16 mouse cellular contexts compared by ENCODE assay signal in genomic region chr5:33147691-33148090, GRCm38 (mm10). TPM values are rescaled to one million over a fixed set of nuclear protein-coding genes. Genes with fewer than 3 reads are reported as not detected.
DNase-seq lines count a peak whose midpoint lies in the region; ATAC-seq and TF ChIP-seq lines count a peak whose summit lies in the region.
"Had no signal": no experiment of that assay in that cellular context is flagged by ENCODE, and none has a peak within 500 bp of the region (broad histone marks: within the 10 kb centered on the region; RNA-seq: fewer than 3 reads in every experiment).

No protein-coding gene starts in this region.

- no peak for TF ChIP-seq POLR2A in liver, adult 2 months (IDR thresholded peaks at IDR 0.05; ENCODE audit: extremely low read depth, insufficient read depth, low read length)

- no peaks in the 10 kb centered on the region for H3K79me2 ChIP-seq in liver, adult 2 months (ENCODE audit: control insufficient read depth, insufficient read depth, low read length)

- no peak for TF ChIP-seq CTCF in liver, adult 2 months (IDR thresholded peaks at IDR 0.05; ENCODE audit: low read depth, low read length)

- no peaks in the 10 kb centered on the region for H3K27me3 ChIP-seq in forebrain, embryonic 14.5 days (replicated peaks; ENCODE audit: control insufficient read depth, insufficient read depth, low read length)
- no peaks in the 10 kb centered on the region for H3K27me3 ChIP-seq in forebrain, embryonic 16.5 days (replicated peaks; ENCODE audit: control insufficient read depth, insufficient read depth, low read length)
- no peaks in the 10 kb centered on the region for H3K27me3 ChIP-seq in liver, adult 2 months (ENCODE audit: control insufficient read depth, insufficient read depth, low read length)
- H3K27me3 ChIP-seq: limb, embryonic 15.5 days; neural tube, embryonic 15.5 days; stomach, embryonic 15.5 days had no signal

- WGBS in forebrain, embryonic 14.5 days: 79% methylated on average over 6 of the region's 6 CpGs
- 64% methylated on average over 6 of the region's 6 CpGs for WGBS in forebrain, embryonic 16.5 days
- 31% methylated on average over 6 of the region's 6 CpGs for WGBS in liver, adult 2 months

- no peak for ATAC-seq in forebrain, embryonic 14.5 days
- no peak for ATAC-seq in forebrain, embryonic 16.5 days
- ATAC-seq: midbrain, embryonic 16.5 days had no signal

- no peaks in the 10 kb centered on the region for H3K4me1 ChIP-seq in forebrain, embryonic 14.5 days (ENCODE audit: control insufficient read depth, insufficient read depth, low read length)
- H3K4me1 ChIP-seq in forebrain, embryonic 16.5 days (replicated peaks; ENCODE audit: control insufficient read depth, insufficient read depth, low read length): no peaks in the 10 kb centered on the region
- H3K4me1 ChIP-seq in liver, adult 2 months (ENCODE audit: control insufficient read depth, insufficient read depth, low read length): peaks cover 6% of the 10 kb centered on the region
- H3K4me1 ChIP-seq: limb, embryonic 15.5 days; neural tube, embryonic 15.5 days; stomach, embryonic 15.5 days had no signal

- no peak overlapping the region for H3K9ac ChIP-seq in forebrain, embryonic 14.5 days (ENCODE audit: low read length)
- no peak overlapping the region for H3K9ac ChIP-seq in forebrain, embryonic 16.5 days (replicated peaks; ENCODE audit: low read depth, low read length)
- no peak overlapping the region for H3K9ac ChIP-seq in liver, adult 2 months (ENCODE audit: low read depth, low read length)
- H3K9ac ChIP-seq: hindbrain, embryonic 14.5 days; limb, embryonic 15.5 days; neural tube, embryonic 15.5 days; stomach, embryonic 15.5 days had no signal

- H3K4me2 ChIP-seq in forebrain, embryonic 14.5 days (ENCODE audit: low read length): no peak overlapping the region
- no peak overlapping the region for H3K4me2 ChIP-seq in forebrain, embryonic 16.5 days (ENCODE audit: low read length)
- H3K4me2 ChIP-seq: hindbrain, embryonic 14.5 days; limb, embryonic 15.5 days; neural tube, embryonic 15.5 days; stomach, embryonic 15.5 days had no signal

- H3K9me3 ChIP-seq in forebrain, embryonic 14.5 days (replicated peaks; ENCODE audit: control insufficient read depth, low read length): no peaks in the 10 kb centered on the region
- H3K9me3 ChIP-seq in forebrain, embryonic 16.5 days (ENCODE audit: control insufficient read depth, low read length): no peaks in the 10 kb centered on the region
- H3K9me3 ChIP-seq: limb, embryonic 15.5 days; neural tube, embryonic 15.5 days; stomach, embryonic 15.5 days had no signal

- no peaks in the 10 kb centered on the region for H3K36me3 ChIP-seq in forebrain, embryonic 14.5 days (ENCODE audit: control insufficient read depth, insufficient read depth, low read length)
- no peaks in the 10 kb centered on the region for H3K36me3 ChIP-seq in forebrain, embryonic 16.5 days (ENCODE audit: control insufficient read depth, insufficient read depth)
- no peaks in the 10 kb centered on the region for H3K36me3 ChIP-seq in liver, adult 2 months (ENCODE audit: control insufficient read depth, insufficient read depth, low read length)
- H3K36me3 ChIP-seq: limb, embryonic 15.5 days; neural tube, embryonic 15.5 days; stomach, embryonic 15.5 days had no signal

- peak; percentile 10 for DNase-seq in forebrain, embryonic 14.5 days (ENCODE audit: low spot score)
- peak; percentile 79 for DNase-seq in liver, adult 2 months (ENCODE audit: extremely low read depth, low read depth, low spot score)
- no peak for DNase-seq in liver
- DNase-seq in adrenal gland, postnatal 14 days: peak; percentile 77
- DNase-seq in heart, postnatal 4 days: peak; percentile 43
- no peak for DNase-seq in yolk sac, embryonic 10.5 days (ENCODE audit: low spot score)
- no peak for DNase-seq in left cerebral cortex, adult 18-20 months (ENCODE audit: low spot score in 2 of 2)
- DNase-seq: gastrocnemius, postnatal 25 days had no signal

- H3K27ac ChIP-seq in forebrain, embryonic 14.5 days (ENCODE audit: low read depth, low read length): no peak overlapping the region
- H3K27ac ChIP-seq in forebrain, embryonic 16.5 days (ENCODE audit: low read length): no peak overlapping the region
- no peak overlapping the region for H3K27ac ChIP-seq in liver, adult 2 months (replicated peaks; ENCODE audit: insufficient read depth, low read depth, low read length)
- H3K27ac ChIP-seq: hindbrain, embryonic 14.5 days; limb, embryonic 15.5 days; macrophage; neural tube, embryonic 15.5 days; stomach, embryonic 15.5 days had no signal

- H3K4me3 ChIP-seq in forebrain, embryonic 14.5 days (ENCODE audit: low read depth, low read length): no peak overlapping the region
- H3K4me3 ChIP-seq in forebrain, embryonic 16.5 days (replicated peaks; ENCODE audit: low read length): no peak overlapping the region
- H3K4me3 ChIP-seq in liver, adult 2 months (ENCODE audit: insufficient read depth, low read depth, low read length): no peak overlapping the region
- H3K4me3 ChIP-seq: limb, embryonic 15.5 days; neural tube, embryonic 15.5 days; stomach, embryonic 15.5 days had no signal

RNA-seq across cellular contexts. Expression of gene Slc5a1, which starts 43.7 kb away (rescaled TPM):
- polyA plus RNA-seq in forebrain, embryonic 14.5 days (2014; fragmentation: Nextera tagmentation; extraction: Ambion mirVana): not detected in 2 replicates
- polyA plus RNA-seq in forebrain, embryonic 16.5 days (2015; fragmentation: Nextera tagmentation; extraction: Ambion mirVana): not detected in 2 replicates
- total RNA-seq in liver, adult 2 months (2014; rRNA removed): 0.34 and 0.55 TPM in 2 replicates
- polyA plus RNA-seq in liver, adult 2 months (2012; rRNA removed): 0.22 and 0.36 TPM in 2 replicates
- total RNA-seq in adrenal gland, postnatal 14 days (2021): 0.11 TPM in 1 of 2 replicates, not detected in the other
- total RNA-seq in heart, postnatal 4 days (2021): not detected
- total RNA-seq in left cerebral cortex, adult 18-20 months (2021): not detected
- total RNA-seq: gastrocnemius, postnatal 25 days had no signal
- polyA plus RNA-seq: forebrain, embryonic 11.5 days; macrophage had no signal

Comparison
In these comparisons a context has a peak if more than half of its experiments do, and no peak if none do; other contexts are left out.
1. DNase-seq: peak in forebrain, embryonic 14.5 days (single experiment), liver, adult 2 months (single experiment), adrenal gland, postnatal 14 days (single experiment) and heart, postnatal 4 days (single experiment); none in liver (single experiment), yolk sac, embryonic 10.5 days (single experiment) and left cerebral cortex, adult 18-20 months (0 of 2).